Mouse (Mus musculus): ENCODE results near the gene Tmem33.

- TF ChIP-seq CTCF (IDR thresholded peaks at IDR 0.05; ENCODE audit: extremely low read depth, insufficient read depth, low read length) (no peak), POLR2A (IDR thresholded peaks at IDR 0.05; ENCODE audit: extremely low read depth, insufficient read depth, low read length) (no peak)
Measured at GRCm38 (mm10) chr5:67340811-67341210, 80.4 kb downstream of the Tmem33 start.

All from cortical plate, adult 2 months (tissue).